Mouse (Mus musculus): ENCODE measurements around the gene Tbx2. TPM values are rescaled to one million over a fixed set of nuclear protein-coding genes. Genes with fewer than 3 reads are reported as not detected.

The Tbx2 gene
- total and polyA plus RNA-seq, 3 experiments = 0.01 TPM; not detected in 2

- Histone ChIP-seq H3K27ac (ENCODE audit: control insufficient read depth, low read depth, low read length) (no peak overlapping the region), H3K79me2 (ENCODE audit: control insufficient read depth, insufficient read depth, low read length, poor library complexity) (no peaks in the 10 kb centered on the region), H3K9ac (ENCODE audit: control insufficient read depth, low read depth, low read length, poor library complexity, severe bottlenecking) (no peak overlapping the region), H3K27me3 (ENCODE audit: control insufficient read depth in 1 of 2, insufficient read depth in 2 of 2, low read length in 2 of 2) (no peaks in the 10 kb centered on the region), H3K36me3 (ENCODE audit: control insufficient read depth in 1 of 2, insufficient read depth in 2 of 2, low read length in 2 of 2) (no peaks in the 10 kb centered on the region), H3K4me3 (ENCODE audit: control insufficient read depth in 1 of 2, insufficient read depth in 1 of 2, low read depth in 2 of 2, low read length in 2 of 2) (no peak overlapping the region), H3K4me1 (ENCODE audit: control insufficient read depth in 1 of 2, insufficient read depth in 2 of 2, low read length in 2 of 2) (no peaks in the 10 kb centered on the region), H3K9me3 (replicated peaks; ENCODE audit: insufficient read depth, low read length) (no peaks in the 10 kb centered on the region)
- no peak for DNase-seq (ENCODE audit: low read depth, low spot score)
- TF ChIP-seq MAX (IDR thresholded peaks at IDR 0.05; ENCODE audit: low read length) (no peak), USF2 (IDR thresholded peaks at IDR 0.05; ENCODE audit: borderline replicate concordance in 1 of 2, insufficient read depth in 1 of 2, low read depth in 1 of 2, low read length in 2 of 2) (no peak), TBP (IDR thresholded peaks at IDR 0.05; ENCODE audit: low read depth, low read length) (no peak), ZKSCAN1 (IDR thresholded peaks at IDR 0.05; ENCODE audit: low read depth, low read length) (no peak), UBTF (IDR thresholded peaks at IDR 0.05; ENCODE audit: borderline replicate concordance, insufficient read depth, low read depth, low read length) (no peak), MXI1 (IDR thresholded peaks at IDR 0.05; ENCODE audit: low read depth, low read length) (no peak), RCOR1 (IDR thresholded peaks at IDR 0.05; ENCODE audit: low read depth, low read length) (no peak), SMC3 (IDR thresholded peaks at IDR 0.05; ENCODE audit: low read depth, low read length) (no peak), USF1 (IDR thresholded peaks at IDR 0.05; ENCODE audit: low read depth, low read length) (no peak), ZC3H11A (IDR thresholded peaks at IDR 0.05; ENCODE audit: low read depth, low read length) (no peak), MYB (IDR thresholded peaks at IDR 0.05; ENCODE audit: low read depth, low read length) (no peak)
Observed at GRCm38 (mm10) chr11:85821659-85822058, 10.7 kb upstream of the Tbx2 start.

GRCm38 (mm10) chr11:85823181-85823580, 9.2 kb upstream of the Tbx2 start:
- DNase-seq (ENCODE audit: low read depth, low spot score) = peak; percentile 87
- Histone ChIP-seq H3K4me1 (ENCODE audit: control insufficient read depth in 1 of 2, insufficient read depth in 2 of 2, low read length in 2 of 2) (peaks cover 0 to 7% of the 10 kb centered on the region in 2 experiments; a peak in 1 of 4 replicates), H3K27ac (ENCODE audit: control insufficient read depth, low read depth, low read length) (no peak overlapping the region), H3K36me3 (ENCODE audit: control insufficient read depth in 1 of 2, insufficient read depth in 2 of 2, low read length in 2 of 2) (no peaks in the 10 kb centered on the region), H3K9ac (ENCODE audit: control insufficient read depth, low read depth, low read length, poor library complexity, severe bottlenecking) (peak overlapping the region; percentile 5; the same call in 1 of the 2 replicates), H3K79me2 (ENCODE audit: control insufficient read depth, insufficient read depth, low read length, poor library complexity) (no peaks in the 10 kb centered on the region), H3K9me3 (replicated peaks; ENCODE audit: insufficient read depth, low read length) (no peaks in the 10 kb centered on the region), H3K27me3 (ENCODE audit: control insufficient read depth in 1 of 2, insufficient read depth in 2 of 2, low read length in 2 of 2) (no peaks in the 10 kb centered on the region), H3K4me3 (ENCODE audit: control insufficient read depth in 1 of 2, insufficient read depth in 1 of 2, low read depth in 2 of 2, low read length in 2 of 2) (no peak overlapping the region)
- TF ChIP-seq POLR2AphosphoS2 (IDR thresholded peaks at IDR 0.05; ENCODE audit: low read length) = no peak
- no peak for TF ChIP-seq JUND (IDR thresholded peaks at IDR 0.05; ENCODE audit: low read depth, low read length)
- peak; percentile 85 for TF ChIP-seq RAD21 (IDR thresholded peaks at IDR 0.05; ENCODE audit: low read depth, low read length)
- no peak for TF ChIP-seq CHD2 (IDR thresholded peaks at IDR 0.05; ENCODE audit: low read length)
- TF ChIP-seq POLR2AphosphoS5 (IDR thresholded peaks at IDR 0.05; ENCODE audit: borderline replicate concordance, low read depth, low read length) = no peak
- no peak for TF ChIP-seq BHLHE40 (IDR thresholded peaks at IDR 0.05; ENCODE audit: borderline replicate concordance, low read depth, low read length)
- TF ChIP-seq E2F4 (IDR thresholded peaks at IDR 0.05; ENCODE audit: borderline replicate concordance, low read depth, low read length) = no peak
- TF ChIP-seq CHD1 (IDR thresholded peaks at IDR 0.05; ENCODE audit: low read depth, low read length) = no peak
- TF ChIP-seq KAT2A (conservative IDR thresholded peaks at IDR 0.05; ENCODE audit: low read depth, low read length) = no peak
- no peak for TF ChIP-seq TAL1 (IDR thresholded peaks at IDR 0.05; ENCODE audit: low read length)
- TF ChIP-seq ZMIZ1 (IDR thresholded peaks at IDR 0.05; ENCODE audit: low read depth, low read length) = no peak
- no peak for TF ChIP-seq MEF2A (IDR thresholded peaks at IDR 0.05; ENCODE audit: extremely low read depth, insufficient replicate concordance, low read depth, low read length, poor library complexity, severe bottlenecking)
- no peak for TF ChIP-seq MAX (IDR thresholded peaks at IDR 0.05; ENCODE audit: low read length)
- TF ChIP-seq TBP (IDR thresholded peaks at IDR 0.05; ENCODE audit: low read depth, low read length) = no peak
- no peak for TF ChIP-seq EP300 (IDR thresholded peaks at IDR 0.05; ENCODE audit: low read depth in 1 of 2, low read length in 2 of 2)
- peak; percentile 69; the same call in 1 of the 2 replicates for TF ChIP-seq ELF1 (IDR thresholded peaks at IDR 0.05; ENCODE audit: low read depth, low read length)
- TF ChIP-seq TCF12 (IDR thresholded peaks at IDR 0.05; ENCODE audit: low read depth, low read length) = no peak
- no peak for TF ChIP-seq NELFE (IDR thresholded peaks at IDR 0.05; ENCODE audit: low read depth, low read length)
- no peak for TF ChIP-seq USF1 (IDR thresholded peaks at IDR 0.05; ENCODE audit: low read depth, low read length)
- no peak for TF ChIP-seq POLR2A (IDR thresholded peaks at IDR 0.05; ENCODE audit: control insufficient read depth in 1 of 2, insufficient read depth in 1 of 2, low read depth in 1 of 2, low read length in 2 of 2, poor library complexity in 1 of 2)
- peak; percentile 55; the same call in 1 of the 2 replicates for TF ChIP-seq MAZ (IDR thresholded peaks at IDR 0.05; ENCODE audit: low read depth, low read length)
- TF ChIP-seq USF2 (IDR thresholded peaks at IDR 0.05; ENCODE audit: borderline replicate concordance in 1 of 2, insufficient read depth in 1 of 2, low read depth in 1 of 2, low read length in 2 of 2) = no peak
- TF ChIP-seq ZNF384 (IDR thresholded peaks at IDR 0.05; ENCODE audit: low read depth, low read length) = no peak
- peak; percentile 97 for TF ChIP-seq SMC3 (IDR thresholded peaks at IDR 0.05; ENCODE audit: low read depth, low read length)
- no peak for TF ChIP-seq MXI1 (IDR thresholded peaks at IDR 0.05; ENCODE audit: low read depth, low read length)
- no peak for TF ChIP-seq GATA1 (IDR thresholded peaks at IDR 0.05; ENCODE audit: low read depth, low read length)
- no peak for TF ChIP-seq ZKSCAN1 (IDR thresholded peaks at IDR 0.05; ENCODE audit: low read depth, low read length)

Data from MEL (cell line).